Mouse (Mus musculus) lung, embryonic 16.5 days (tissue): ENCODE results near the gene Arap1. TPM values are rescaled to one million over a fixed set of nuclear protein-coding genes. Genes with fewer than 3 reads are reported as not detected.

ENCODE experiments used
- ATAC-seq: fragments of 200-750 bp; cut with Nextera tagmentation; 2 replicates; pipeline ENCODE4 v1.8.0; 2017; ENCODE audit warnings: low read depth, mild to moderate bottlenecking, moderate library complexity
- H3K27ac ChIP-seq: fragments of 300-500 bp; sonication (generic); 2 replicates; pipeline ENCODE4 v1.5.1; 2014; ENCODE audit warnings: mild to moderate bottlenecking, control low read depth, low read length
- H3K27me3 ChIP-seq: fragments of 300-500 bp; sonication (generic); 2 replicates; pipeline ENCODE4 v1.6.1; 2014; ENCODE audit warnings: low read depth, low read length, mixed read lengths; ENCODE audit not compliant: control insufficient read depth, insufficient read depth
- H3K36me3 ChIP-seq: fragments of 300-500 bp; sonication (generic); 2 replicates; pipeline ENCODE4 v1.6.1; 2014; ENCODE audit warnings: low read length; ENCODE audit not compliant: control insufficient read depth, insufficient read depth
- H3K4me1 ChIP-seq: fragments of 300-500 bp; sonication (generic); replicated peaks from 2 replicates; pipeline ENCODE4 v1.6.1; 2014; ENCODE audit warnings: low read length, mixed read lengths; ENCODE audit not compliant: control insufficient read depth, insufficient read depth
- H3K4me2 ChIP-seq: fragments of 300-500 bp; sonication (generic); 2 replicates; pipeline ENCODE4 v1.6.1; 2014; ENCODE audit warnings: low read depth, low read length, control low read depth
- H3K4me3 ChIP-seq: fragments of 300-500 bp; sonication (generic); 2 replicates; pipeline ENCODE4 v1.5.1; 2014; ENCODE audit warnings: mild to moderate bottlenecking, low read length, control low read depth
- H3K9ac ChIP-seq: fragments of 300-500 bp; sonication (generic); 2 replicates; pipeline ENCODE4 v1.6.1; 2014; ENCODE audit warnings: low read length, control low read depth
- H3K9me3 ChIP-seq: fragments of 300-500 bp; sonication (generic); 2 replicates; pipeline ENCODE4 v1.6.1; 2016; ENCODE audit warnings: low read length; ENCODE audit not compliant: control insufficient read depth
- WGBS: fragments of 180-500 bp; shearing (Covaris S2); extraction: QIAGEN DNeasy Blood & Tissue Kit; methylation state at CpG from one replicate; pipeline ENCODE4 v1.1.7; 2014; 5-methylcytosine and 5-hydroxymethylcytosine counted together
- polyA plus RNA-seq: library from polyadenylated mRNA; unstranded; fragments of >200 nt; fragmentation: Nextera tagmentation; extraction: Ambion mirVana; gene quantifications from 2 replicates; pipeline ENCODE4 v1.2.1, GENCODE M21; 2015

The Arap1 gene
- polyA plus RNA-seq, 1 experiment from 2014 or later, result 118 TPM

GRCm38 (mm10) chr7:101423970-101424369 lies 76.1 kb downstream of the Arap1 start:
- no peaks in the 10 kb centered on the region for H3K9me3 ChIP-seq
- no peak for ATAC-seq
- no peak overlapping the region for H3K4me2 ChIP-seq
- no peak overlapping the region for H3K27ac ChIP-seq
- H3K4me3 ChIP-seq, result no peak overlapping the region
- H3K36me3 ChIP-seq, result no peaks in the 10 kb centered on the region
- no peaks in the 10 kb centered on the region for H3K27me3 ChIP-seq
- WGBS, result 59% methylated on average over 6 of the region's 6 CpGs
- H3K4me1 ChIP-seq, result no peaks in the 10 kb centered on the region
- H3K9ac ChIP-seq, result no peak overlapping the region

- Histone ChIP-seq H3K4me2 (no peak overlapping the region), H3K4me1 (no peaks in the 10 kb centered on the region), H3K27ac (no peak overlapping the region), H3K9me3 (no peaks in the 10 kb centered on the region), H3K9ac (no peak overlapping the region), H3K27me3 (no peaks in the 10 kb centered on the region), H3K4me3 (no peak overlapping the region), H3K36me3 (no peaks in the 10 kb centered on the region)
- WGBS, result 61% methylated on average over 8 of the region's 8 CpGs
- ATAC-seq, result no peak
Measured at GRCm38 (mm10) chr7:101426692-101427091, 78.8 kb downstream of the Arap1 start.

DNA sequence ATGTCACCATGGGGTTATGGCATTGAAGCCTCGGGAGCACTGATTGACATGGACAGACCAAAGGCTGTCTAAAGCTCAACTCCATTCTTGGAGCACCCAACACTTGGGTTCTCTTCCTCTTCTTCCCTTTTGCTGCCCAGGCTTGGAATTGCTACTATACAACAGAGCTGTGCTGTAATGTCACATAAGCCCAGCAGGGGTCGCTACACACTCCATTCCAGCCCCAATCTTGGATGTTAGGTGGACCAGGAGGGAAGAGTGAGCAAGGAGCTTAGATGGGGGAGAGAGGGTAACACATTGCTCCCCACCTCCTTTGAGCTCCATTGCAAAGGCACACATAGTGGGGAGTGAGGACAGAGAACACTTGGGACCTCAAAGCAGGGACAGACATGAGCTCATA lies 79.9 kb downstream of the Arap1 start:
- H3K9ac ChIP-seq, result no peak overlapping the region
- WGBS, result 15% methylated on average over 2 of the region's 2 CpGs
- H3K4me2 ChIP-seq, result no peak overlapping the region
- H3K4me3 ChIP-seq, result no peak overlapping the region
- H3K27ac ChIP-seq, result no peak overlapping the region
- no peak for ATAC-seq
- H3K4me1 ChIP-seq, result no peaks in the 10 kb centered on the region
- H3K9me3 ChIP-seq, result no peaks in the 10 kb centered on the region
- H3K36me3 ChIP-seq, result no peaks in the 10 kb centered on the region
- no peaks in the 10 kb centered on the region for H3K27me3 ChIP-seq

DNA sequence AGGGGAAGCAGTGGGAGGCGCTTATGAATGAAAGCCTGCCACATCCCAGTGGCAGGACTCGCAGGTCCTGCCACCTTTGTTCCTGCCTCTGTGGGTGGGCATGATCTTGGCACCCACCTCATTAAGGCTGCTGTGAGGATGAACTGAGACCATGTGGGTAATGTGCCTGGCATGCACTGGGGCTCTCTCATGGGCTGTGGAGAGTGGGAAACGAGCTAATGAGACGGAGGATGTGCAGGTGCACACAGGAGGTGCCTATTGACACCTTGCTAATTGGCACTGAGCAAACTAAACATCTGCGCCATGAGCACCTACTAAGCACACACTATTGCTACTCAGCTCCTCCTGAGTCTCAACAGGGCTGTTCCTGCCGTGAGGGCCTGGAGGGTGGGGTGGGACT lies 87.2 kb downstream of the Arap1 start:
- H3K9ac ChIP-seq, result no peak overlapping the region
- H3K4me1 ChIP-seq, result no peaks in the 10 kb centered on the region
- H3K36me3 ChIP-seq, result no peaks in the 10 kb centered on the region
- no peak overlapping the region for H3K4me2 ChIP-seq
- no peaks in the 10 kb centered on the region for H3K9me3 ChIP-seq
- no peak overlapping the region for H3K27ac ChIP-seq
- H3K27me3 ChIP-seq, result no peaks in the 10 kb centered on the region
- no peak for ATAC-seq
- 47% methylated on average over 6 of the region's 6 CpGs for WGBS
- no peak overlapping the region for H3K4me3 ChIP-seq

DNA sequence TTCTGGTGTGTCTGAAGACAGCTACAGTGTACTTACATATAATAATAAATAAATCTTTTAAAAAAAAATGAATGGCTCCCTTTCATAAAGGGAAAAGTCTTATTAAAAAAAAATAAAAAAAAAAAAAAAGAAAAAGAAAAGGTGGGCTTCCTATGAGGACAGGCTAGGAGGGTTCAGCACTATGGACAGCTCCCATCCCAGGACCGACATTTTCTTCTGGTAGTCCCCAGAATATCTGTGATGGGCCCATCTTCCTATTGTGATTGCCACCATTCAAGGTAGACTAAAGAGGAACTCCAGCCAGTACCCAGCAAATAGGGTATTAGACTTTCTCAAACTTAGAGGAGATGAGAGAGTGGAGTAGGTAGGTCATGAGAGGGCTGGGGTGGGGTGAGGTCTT lies 90.0 kb downstream of the Arap1 start:
- no peaks in the 10 kb centered on the region for H3K4me1 ChIP-seq
- H3K27me3 ChIP-seq, result no peaks in the 10 kb centered on the region
- 9% methylated on average over 1 of the region's 1 CpGs for WGBS
- no peak overlapping the region for H3K4me2 ChIP-seq
- H3K36me3 ChIP-seq, result no peaks in the 10 kb centered on the region
- no peaks in the 10 kb centered on the region for H3K9me3 ChIP-seq
- H3K9ac ChIP-seq, result no peak overlapping the region
- no peak overlapping the region for H3K4me3 ChIP-seq
- no peak for ATAC-seq
- H3K27ac ChIP-seq, result no peak overlapping the region

DNA sequence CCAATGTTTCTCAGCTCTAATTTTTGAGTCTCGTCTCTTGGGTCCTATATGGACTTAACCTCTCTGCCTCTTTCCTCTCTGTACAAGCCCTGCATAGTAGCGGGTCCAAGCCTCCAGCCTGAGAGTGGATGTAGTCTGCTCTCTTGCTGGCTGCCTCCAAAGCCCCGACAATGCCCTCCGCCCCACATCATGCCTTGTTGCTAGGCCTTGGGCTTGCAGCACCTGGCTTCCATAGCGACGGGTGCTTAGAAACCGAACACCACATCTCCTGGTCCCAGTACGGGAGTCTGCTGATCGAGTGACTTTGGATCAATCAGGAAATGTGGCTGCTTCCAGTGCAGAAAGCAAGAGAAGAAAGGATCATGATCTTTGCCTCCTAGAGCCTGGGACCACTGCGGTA lies 95.2 kb downstream of the Arap1 start:
- Histone ChIP-seq H3K27me3 (no peaks in the 10 kb centered on the region), H3K36me3 (no peaks in the 10 kb centered on the region), H3K9me3 (no peaks in the 10 kb centered on the region), H3K9ac (no peak overlapping the region), H3K4me2 (no peak overlapping the region), H3K4me3 (no peak overlapping the region), H3K4me1 (no peaks in the 10 kb centered on the region), H3K27ac (no peak overlapping the region)
- 64% methylated on average over 10 of the region's 10 CpGs for WGBS
- ATAC-seq, result no peak

DNA sequence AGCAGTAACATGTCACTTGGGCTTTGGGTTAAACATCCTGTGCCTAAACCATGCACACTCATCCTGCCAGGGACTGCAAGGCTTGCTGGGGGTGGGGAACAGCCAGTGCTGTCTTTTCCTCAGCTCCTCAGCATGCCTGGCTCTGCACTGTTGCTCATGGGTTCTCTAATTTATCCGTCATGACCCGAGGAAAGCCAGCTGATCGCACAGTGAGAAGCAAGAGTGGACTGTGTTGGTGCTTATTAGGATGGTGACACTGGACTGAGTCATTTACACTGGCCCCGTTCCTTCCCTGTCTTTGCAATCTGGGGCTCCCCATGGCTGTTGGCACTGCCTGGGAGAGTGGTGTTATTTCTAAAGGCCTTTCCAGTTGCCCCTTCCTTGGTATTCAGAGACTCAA lies 96.3 kb downstream of the Arap1 start:
- H3K9ac ChIP-seq, result no peak overlapping the region
- H3K36me3 ChIP-seq, result no peaks in the 10 kb centered on the region
- ATAC-seq, result no peak
- no peaks in the 10 kb centered on the region for H3K9me3 ChIP-seq
- H3K27me3 ChIP-seq, result no peaks in the 10 kb centered on the region
- no peak overlapping the region for H3K4me3 ChIP-seq
- no peak overlapping the region for H3K27ac ChIP-seq
- H3K4me1 ChIP-seq, result no peaks in the 10 kb centered on the region
- 70% methylated on average over 4 of the region's 4 CpGs for WGBS
- H3K4me2 ChIP-seq, result no peak overlapping the region

- ATAC-seq, result no peak
- H3K4me2 ChIP-seq, result no peak overlapping the region
- no peak overlapping the region for H3K9ac ChIP-seq
- 27% methylated on average over 3 of the region's 3 CpGs for WGBS
- no peak overlapping the region for H3K4me3 ChIP-seq
- H3K27me3 ChIP-seq, result peaks cover 17% of the 10 kb centered on the region
- H3K4me1 ChIP-seq, result peaks cover 3% of the 10 kb centered on the region; the same call in 1 of the 2 replicates
- no peak overlapping the region for H3K27ac ChIP-seq
- no peaks in the 10 kb centered on the region for H3K9me3 ChIP-seq
- H3K36me3 ChIP-seq, result no peaks in the 10 kb centered on the region
Measured at GRCm38 (mm10) chr7:101449855-101450254, 102.0 kb downstream of the Arap1 start.

GRCm38 (mm10) chr7:101450422-101451401 lies 102.8 kb downstream of the Arap1 start:
- Histone ChIP-seq H3K36me3 (no peaks in the 10 kb centered on the region), H3K4me3 (peak overlapping the region; percentile 61), H3K27me3 (peaks cover 17% of the 10 kb centered on the region), H3K9me3 (no peaks in the 10 kb centered on the region), H3K9ac (peak overlapping the region; percentile 54), H3K27ac (no peak overlapping the region), H3K4me1 (peaks cover 5% of the 10 kb centered on the region; the same call in 1 of the 2 replicates), H3K4me2 (peak overlapping the region; percentile 100)
- ATAC-seq, result peak; percentile 89
- WGBS, result under 1% methylated on average over 59 of the region's 68 CpGs
